Mouse (Mus musculus) ovary, postnatal 14 days (tissue): ENCODE results near the gene Prss22.
"Not testable (repeated sequence)": the region's sequence is repeated elsewhere in the genome, so short reads cannot be mapped to it uniquely, and the experiment has no call there.

Experiments
- DNase-seq: peaks from one replicate; pipeline ENCODE4 v3.0.0; 2022; ENCODE audit warnings: low spot score

Prss22 gene

DNA sequence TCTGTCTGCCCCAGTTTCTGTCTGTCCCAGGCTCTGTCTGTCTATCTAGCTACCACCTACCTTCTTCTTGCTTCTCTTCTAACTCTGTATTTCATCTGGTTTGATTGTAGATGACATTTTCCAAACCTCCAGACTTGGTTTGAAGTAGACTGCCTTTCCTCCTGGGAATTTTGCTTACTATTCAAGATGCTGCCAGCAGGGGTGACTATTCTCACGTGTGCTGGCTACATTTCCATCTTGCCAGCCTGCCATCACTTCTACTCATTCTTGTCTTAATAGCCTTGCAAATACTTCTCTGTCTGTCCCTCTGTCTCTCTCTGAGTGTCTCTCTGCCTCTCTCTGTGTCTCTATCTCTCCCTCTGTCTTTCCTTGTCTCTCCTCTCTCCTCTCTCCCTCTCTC, 2.5 kb downstream of the Prss22 start:
- no peak for DNase-seq

DNA sequence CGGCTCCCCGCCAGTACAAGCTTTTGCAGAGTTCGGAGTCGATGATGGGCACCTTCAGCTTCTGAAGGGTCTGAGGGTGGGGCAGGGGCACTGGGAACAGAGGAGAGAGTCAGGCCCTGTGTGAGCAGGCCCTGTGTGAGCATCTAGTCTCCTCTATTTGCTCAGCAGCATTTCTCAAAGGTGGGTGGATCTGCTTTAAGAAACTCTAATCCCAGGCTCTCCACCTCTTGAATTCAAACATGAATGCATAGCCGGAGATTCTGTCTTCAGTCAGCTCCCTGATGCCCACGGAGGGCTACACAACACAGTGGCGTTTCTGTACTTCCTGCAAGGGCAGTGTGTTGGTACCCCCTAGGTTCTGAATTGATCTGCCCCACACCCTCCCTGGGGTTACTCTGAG, 3.2 kb downstream of the Prss22 start:
- DNase-seq, result no peak

DNA sequence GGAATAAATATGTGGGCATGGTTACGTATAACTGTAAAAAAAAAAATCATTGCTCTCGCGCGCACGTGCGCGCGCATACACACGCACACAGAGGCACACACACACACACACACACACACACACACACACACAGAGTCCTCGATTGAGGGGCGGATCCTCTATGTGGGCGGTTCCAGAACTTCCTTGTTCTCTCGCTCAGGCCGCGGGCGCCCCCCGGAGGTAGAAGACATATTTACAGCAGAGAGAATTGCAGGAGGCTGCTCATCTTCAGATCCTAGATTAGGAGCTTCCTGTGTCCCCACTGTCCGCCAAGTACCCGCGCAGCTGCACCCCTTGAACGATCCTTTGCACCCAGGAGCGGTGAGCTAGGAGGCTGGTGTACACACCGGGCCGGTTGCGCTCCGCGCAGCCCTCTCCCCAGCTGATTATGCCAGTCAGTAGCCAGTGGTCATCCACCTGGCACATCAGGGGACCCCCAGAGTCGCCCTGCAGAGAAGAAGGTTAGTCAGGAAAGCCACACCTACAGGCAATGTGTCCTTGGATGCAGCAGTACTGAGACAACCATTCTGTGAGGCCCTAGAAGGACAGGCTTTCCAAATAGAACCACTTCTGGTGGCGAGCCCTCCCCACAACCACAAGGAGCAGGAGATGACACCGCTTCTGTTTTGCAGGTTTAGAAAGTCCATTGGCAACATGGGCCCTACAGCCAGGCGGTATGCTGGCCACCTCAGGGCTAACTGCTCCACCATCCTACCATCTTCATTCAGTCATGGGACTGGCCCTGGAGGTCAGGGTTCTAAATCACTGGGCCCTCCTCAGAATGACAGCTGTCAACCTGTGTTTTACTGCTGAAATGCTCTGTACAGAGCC, 4.1 kb downstream of the Prss22 start:
- peak; percentile 95 for DNase-seq

DNA sequence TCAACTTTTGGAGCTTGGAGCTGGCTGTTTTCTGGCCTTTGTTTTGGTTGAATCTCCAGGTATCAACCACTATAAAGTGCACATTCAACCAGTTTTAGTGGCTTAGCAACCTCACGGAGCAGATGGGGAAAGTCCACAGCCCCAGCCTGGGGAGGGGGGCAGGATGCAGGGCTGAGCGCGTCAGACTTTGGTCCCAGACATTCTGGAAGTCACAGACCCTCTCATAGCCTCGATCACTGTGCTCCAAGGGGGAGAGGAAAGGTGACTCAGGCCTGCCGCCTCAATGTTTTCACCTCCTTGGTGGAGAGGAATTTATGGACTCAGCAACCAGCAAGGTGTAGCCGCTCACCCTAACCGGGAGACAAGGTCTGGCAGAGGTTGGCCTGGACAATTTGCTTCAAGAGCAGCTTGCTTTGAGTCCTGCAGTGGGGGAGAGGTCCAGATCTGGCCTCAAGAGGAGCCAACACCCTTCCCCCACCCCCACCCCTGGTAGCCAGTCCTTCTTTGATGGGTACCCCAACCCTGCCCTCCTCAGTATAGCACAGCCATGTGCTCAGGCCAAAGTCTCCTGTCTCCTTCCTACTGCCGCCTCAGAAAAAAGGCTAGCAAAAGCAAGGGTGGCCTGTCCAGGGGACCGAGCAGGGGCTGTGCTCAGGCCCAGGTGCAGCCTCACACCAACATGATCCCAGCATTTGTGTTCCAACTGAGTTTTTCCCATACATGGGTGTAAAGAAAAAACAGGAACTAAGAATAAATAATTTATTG, 4.9 kb downstream of the Prss22 start:
- DNase-seq, result no peak

DNA sequence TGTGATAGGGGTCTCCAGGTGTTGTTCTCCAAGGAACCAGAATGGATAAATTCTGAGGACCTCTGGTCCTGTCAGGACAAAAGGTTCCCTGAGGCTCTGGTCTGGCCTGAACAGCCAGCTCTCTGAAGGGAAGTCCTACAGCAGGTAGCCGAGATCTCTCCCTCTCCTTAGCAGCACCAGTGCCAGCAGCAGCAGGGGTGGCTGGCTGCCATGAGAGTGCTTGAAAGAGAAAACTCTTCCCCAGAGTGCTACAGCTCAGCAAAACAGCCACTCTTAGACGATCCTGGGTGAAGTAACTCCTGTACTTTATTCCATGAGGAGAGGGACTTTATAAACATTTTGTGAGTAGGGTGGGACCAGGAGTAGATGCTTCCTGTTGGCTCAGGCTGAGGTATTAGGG, 8.1 kb downstream of the Prss22 start:
- no peak for DNase-seq

DNA sequence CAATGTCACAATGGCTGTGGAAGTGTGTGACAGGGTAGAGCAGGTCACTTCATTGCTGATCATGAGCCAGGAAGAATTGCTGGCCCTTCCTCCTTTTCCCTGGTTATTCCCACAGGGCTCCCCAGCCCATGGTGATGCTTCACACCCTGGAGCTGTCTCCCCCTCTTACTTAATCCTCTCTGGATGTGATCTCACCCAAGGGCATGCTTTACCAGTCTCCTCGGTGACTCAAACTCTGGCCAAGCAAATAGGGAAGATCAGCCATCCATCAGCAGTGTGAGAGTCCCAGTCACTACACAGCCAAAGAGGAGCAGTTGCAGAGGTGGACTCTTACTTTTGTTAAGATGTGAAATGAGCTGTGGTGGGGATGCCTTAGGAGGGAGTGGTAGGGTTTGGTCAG, 12.9 kb downstream of the Prss22 start:
- DNase-seq, result no peak

DNA sequence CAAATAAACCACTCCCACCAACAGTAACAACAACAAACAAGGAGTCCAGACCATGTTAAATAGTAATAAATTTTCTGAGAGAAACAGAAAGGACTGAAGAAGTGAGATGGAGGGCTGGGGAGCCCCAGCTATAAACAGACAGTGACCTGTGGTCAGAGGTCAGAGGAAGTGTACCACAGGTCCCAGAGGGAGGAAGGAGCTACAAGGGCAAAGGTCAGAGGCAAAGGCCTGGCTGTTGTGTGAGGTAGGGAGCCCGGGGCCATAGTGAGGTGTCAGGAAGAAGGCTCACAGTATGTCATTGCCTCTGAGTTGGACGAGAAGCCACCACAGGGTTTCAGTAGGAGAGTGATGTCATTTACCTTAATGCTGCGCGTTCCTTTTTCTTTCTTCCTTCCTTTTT, 15.0 kb downstream of the Prss22 start:
- no peak for DNase-seq

DNA sequence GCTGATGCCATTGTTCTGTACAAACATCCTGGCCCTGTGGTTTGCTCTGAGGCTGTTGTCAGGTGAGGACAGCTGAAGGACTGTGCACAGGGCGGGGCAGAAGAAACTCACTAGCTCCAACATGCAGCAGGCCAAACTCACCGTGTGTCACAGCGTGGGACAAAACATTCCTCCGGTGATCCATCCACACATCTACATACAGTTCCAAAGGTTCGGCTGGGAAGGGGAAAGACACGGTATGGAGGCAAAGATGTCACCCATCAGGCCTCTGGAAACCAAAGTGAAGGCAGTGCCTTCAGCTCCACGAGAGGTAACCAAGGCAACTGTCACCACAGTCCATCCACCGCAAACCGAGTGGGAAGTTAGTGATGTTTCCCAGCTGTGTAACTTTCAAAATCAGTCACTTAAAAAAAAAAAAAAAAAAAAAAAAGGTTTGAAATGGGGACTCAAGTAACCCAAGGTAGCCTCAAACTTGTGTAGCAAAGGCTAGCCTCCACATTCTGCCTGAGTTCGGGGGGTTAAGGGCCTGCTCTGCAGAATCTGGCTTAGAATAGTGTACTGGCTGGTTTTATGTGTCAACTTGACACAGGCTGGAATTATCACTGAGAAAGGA, 17.5 kb downstream of the Prss22 start, which contains the start of gene Prss30:
TSS of gene Prss30 (minus strand) at position 270 of the 613 bp plus-strand sequence.
- DNase-seq, result no peak

DNA sequence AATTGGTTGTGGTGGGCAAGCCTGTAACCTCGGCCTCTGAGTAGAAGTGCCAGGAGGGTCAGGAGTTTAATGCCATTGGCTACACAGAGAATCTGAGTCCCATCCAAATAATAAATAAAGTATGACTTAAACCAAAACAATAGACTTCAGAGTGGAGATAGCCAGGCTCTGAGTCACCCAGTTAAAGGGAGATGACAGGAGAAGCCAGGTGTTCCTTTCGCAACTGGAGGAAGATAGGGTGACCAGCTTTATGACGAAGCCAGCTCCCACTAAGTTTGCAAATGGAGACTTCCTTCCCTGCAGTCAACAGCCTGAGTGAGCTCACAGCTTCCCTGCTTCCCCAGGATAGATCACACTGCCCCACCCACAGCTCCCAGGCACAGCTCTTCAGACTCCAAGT, 18.4 kb downstream of the Prss22 start:
- no peak for DNase-seq

DNA sequence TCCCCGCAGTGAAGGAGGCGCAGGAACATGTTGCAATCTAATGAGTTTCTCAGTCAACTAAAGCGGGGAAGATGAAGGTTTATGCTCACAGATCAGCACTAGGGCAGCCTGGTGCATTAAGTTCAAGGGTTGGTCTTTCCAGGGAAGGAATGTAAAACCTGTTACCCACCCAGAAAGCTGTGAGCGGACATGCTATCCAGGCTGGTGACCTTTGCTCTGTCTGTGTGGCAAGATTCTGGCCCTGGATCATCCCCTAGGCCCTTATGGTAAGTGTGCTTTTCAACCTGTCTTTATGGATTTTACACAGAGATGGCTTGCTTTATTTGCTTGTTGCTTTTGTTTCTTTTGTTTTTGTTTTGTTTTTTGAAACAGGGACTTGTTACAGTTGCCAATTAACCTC, 21.2 kb downstream of the Prss22 start:
- no peak for DNase-seq

DNA sequence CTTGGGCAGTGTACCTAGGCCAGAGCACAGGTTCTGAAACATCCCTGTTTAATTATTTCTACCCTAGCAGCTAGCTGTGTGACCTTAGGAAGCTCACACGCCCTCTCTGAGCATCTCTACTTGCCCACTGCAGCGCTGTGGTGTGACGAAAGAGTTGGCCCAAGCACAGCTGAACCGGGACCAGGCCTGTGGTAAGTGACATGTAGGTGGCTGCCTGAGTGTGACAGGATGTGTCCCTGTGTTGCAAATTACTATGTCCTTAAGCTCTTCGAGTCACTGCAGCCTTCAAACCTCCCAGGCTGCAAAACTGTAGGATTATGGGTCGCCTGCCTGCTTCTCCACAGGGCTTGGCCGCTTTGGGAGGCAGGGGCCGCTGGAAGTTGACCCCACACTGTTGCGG, 26.6 kb downstream of the Prss22 start:
- no peak for DNase-seq

DNA sequence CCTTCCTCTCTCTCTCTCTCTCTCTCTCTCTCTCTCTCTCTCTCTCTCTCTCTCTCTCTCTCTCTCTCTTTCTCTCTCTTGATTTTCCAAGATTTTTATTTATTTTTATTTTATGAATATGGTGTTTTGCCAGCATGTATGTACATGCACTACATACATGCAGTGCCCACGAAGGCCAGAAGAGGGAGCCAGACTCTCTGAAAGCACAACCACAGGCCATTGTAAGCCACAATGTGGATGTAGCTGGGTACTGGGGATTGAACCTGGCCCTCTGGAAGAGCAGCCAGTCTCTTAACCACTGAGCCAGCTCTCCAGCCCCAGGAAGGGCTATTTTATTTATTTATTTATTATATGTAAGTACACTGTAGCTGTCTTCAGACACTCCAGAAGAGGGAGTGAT, 28.7 kb downstream of the Prss22 start:
- DNase-seq, result peak; percentile 68

DNA sequence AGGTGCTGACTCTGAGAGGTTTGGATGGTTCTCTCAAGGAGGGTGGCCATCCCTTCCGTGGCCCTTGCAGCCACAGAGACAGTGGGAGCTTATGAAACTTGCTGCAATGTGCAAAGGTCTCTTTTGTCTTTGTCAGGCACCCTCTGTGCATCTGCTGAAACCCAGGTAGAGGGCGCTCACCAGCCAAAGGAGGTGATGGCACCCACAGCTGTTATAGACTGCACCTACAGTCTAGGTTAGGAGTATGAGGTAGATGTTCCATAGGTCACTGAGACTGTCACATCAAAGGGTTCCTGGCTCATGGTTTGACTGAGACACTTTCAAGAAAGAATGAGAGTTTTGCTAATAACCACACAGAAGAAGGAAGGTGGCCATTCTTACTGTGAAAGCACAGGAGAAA, 29.1 kb downstream of the Prss22 start:
- no peak for DNase-seq

DNA sequence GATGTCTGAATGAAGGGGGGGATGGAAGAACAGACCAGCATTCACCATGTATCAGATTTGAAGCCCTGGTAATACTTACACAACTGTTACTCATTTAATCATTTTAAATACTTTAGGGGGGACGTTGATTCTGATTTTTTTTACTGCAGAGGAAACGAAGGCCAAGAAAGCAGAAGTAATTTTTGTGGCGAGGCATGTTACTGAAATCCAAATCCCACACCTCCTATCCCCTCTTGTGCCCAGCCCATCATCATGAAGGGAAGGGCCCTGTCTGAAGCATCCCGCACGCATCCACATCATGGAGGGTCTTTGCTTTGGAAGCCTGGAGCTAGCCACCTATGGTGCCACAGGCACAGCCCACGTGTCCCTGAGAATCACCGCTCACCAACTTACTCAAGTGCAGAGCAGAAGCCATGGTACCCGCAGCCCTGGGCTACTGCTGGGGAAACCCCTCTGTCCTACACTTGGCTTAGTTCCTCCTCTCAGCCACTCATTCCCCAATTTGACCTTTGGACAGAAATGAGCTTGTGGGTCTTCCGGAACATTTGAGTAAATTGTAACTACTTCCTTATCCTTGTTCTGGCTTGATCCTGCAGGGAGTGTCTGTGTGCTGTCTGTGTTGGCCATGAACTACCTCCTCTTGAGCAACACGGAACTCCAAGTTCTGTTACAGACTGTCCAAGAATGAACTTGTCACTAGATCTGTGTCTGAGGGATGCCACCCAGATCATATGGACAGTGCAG, 31.1 kb downstream of the Prss22 start:
- no peak for DNase-seq

DNA sequence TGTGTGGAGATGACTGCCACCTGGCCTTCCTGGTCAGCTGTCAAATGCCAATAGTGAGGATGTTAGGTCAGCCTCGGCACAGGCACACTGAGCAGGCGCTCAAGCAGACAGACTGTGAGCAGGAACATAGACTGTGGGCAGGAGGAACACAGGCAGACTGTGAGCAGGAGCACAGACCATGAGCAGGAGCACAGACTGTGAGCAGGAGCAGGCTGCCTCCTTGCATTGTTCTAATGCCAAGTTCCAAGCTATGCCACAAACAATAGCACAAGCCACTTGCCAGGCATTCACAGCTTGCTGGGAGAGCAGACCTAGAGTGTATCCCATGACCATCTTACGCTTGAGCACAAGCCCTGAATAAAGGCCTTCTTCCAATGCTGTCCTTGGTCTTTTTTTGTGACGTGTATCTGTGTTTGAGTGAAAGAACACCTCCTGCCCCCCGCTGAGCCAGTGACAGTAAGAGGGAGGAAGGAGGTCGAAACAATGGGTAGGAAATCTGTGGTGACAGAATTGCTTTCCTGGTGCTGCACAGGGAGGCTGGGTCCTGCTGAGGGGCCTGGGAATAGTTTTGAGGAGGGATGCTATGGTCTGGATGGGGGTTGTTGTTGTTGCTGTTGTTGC, 32.0 kb downstream of the Prss22 start:
- no peak for DNase-seq

DNA sequence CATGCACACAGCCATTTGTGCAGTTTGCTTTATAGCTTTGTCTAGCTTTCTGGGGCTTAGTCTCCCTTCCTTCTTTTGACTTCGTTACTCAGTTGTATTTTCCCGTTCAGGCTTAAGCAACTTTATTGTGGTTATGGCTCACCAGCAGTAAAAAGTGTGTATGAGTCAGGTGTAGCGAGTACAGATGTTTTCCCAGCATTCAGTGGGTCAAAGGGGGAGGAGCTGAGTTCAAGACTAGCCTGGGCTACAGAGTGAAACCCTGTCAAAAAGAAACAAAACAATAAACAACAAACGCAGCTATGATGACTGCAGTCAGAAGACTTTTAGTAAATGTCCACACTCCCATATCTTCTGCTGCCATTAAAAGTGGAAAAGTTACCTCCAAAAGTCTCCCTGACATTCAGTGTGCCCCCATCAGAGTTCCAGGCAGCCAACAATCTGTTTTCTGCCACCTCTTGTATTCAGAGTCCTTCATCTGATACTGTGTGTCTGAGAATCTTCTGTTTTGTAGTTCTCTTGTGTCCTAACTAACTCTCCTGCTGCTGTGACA, 36.3 kb downstream of the Prss22 start:
- no peak for DNase-seq

DNA sequence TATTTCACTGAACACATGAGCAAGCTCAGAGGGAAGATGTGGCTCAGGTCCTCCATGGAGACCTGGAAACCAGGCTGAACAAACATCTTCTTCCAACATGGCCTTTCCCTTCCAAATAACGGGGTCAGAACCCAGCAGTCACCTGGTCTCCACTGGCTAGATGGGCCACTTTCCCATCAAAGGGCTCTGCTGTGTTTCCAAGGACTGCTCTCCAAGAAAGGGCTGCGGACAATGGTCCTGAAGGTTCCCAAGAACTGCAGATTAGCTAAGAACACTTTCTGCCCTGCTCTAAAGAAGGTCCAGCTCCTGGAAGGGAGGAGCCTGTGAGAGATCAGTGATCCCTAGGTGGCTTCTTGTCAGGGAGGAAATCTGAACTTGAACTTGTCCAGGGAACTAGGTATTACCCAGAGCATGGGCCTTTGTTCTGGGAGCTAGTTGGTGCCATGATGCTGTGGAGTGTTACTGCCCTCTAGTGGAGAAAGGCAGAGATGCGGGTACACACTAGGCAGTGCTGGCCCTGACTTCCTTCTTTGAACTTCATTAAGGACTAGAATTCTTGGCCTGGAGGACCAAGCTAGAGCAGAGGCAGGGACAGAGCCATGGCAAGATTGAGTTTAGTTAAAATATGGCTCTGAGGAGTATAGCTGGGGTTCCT, 37.7 kb downstream of the Prss22 start:
- DNase-seq, result peak; percentile 74

DNA sequence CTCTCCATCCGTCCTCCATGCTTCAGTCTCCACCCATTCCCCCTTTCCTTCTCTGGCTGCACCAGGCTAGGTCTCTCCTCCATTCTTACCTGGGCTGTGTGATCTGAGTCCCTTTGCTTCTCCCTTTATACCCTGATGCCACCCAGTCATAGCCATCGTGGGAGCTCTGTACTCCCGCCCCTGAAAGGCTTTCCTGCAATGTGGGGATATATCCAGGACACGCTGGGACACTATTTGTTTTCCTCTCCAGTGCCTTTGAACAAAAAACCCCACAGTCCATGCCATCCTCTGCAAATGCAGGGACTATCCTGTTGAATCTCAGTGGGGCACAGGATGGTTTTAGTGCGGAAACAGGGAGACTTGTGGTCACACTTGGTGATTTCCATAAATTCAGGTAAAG, 42.7 kb downstream of the Prss22 start, which contains the start of gene Sbpl:
TSS of gene Sbpl (minus strand) at position 101 of the 400 bp plus-strand sequence.
- no peak for DNase-seq

DNA sequence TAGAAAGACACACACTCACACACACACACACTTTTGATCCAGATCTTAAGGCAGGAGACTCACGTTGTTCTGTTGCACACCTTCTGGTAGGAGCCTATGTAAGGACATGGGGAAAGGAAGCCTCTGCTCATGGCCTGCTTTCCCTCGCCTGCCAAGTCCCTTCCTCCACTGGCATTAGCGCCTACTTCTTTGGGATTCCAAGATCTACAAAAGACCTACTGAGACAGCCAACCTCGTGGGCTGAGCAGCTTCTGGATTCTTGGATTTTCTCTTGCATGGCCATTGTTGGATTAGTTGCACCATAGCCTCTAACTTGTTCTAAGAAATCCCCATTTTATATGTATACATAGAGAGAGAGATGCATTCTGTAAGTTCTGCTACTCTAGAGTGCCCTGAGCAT, 47.1 kb downstream of the Prss22 start:
- not testable (repeated sequence) for DNase-seq

DNA sequence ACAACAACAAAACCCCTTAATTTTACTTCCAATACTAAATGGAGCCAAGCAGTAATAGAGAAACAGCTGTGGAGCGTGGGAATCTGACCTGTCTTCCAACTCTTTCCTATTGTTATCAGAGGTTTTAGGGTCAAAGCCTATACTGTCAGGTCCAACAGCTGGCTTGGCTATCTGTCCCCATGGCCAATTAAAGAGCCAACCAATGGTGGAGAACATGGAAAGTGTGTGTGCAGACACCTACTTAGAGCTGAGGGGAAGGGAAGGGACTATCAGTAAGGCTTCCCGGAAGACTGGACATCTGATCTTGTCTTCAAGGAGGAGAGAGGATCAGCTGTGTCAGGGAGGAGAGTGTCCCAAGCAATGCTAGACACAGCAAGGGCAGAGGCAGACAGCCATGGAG, 48.8 kb downstream of the Prss22 start:
- no peak for DNase-seq

DNA sequence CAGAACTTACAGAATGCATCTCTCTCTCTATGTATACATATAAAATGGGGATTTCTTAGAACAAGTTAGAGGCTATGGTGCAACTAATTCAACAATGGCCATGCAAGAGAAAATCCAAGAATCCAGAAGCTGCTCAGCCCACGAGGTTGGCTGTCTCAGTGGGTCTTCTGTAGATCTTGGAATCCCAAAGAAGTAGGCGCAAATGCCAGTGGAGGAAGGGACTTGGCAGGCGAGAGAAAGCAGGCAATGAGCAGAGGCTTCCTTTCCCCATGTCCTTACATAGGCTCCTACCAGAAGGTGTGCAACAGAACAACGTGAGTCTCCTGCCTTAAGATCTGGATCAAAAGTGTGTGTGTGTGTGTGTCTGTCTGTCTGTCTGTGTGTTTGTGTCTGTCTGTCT, 50.4 kb downstream of the Prss22 start:
- not testable (repeated sequence) for DNase-seq
